Mouse (Mus musculus) small intestine, adult 10 weeks (tissue): ENCODE results near the gene Olfr646. TPM values are rescaled to one million over a fixed set of nuclear protein-coding genes. Genes with fewer than 3 reads are reported as not detected.

Experiments
- polyA plus RNA-seq: library from polyadenylated mRNA; stranded (reverse); fragments of 350-450 nt; fragmentation: Illumina TruSeq; extraction: RNeasy Lipid Tissue Mini Kit (QIAGEN cat#74804); gene quantifications from one replicate; pipeline ENCODE4 v1.2.3, GENCODE M21; 2014; ENCODE audit warnings: low replicate concordance

The Olfr646 gene
- not detected for polyA plus RNA-seq

GRCm38 (mm10) chr7:104104757-104104972 lies at the start of gene Olfr646:
Gene Olfr646, plus strand, starts transcription at chr7:104104873.

GRCm38 (mm10) chr7:104061345-104061744 lies 43.3 kb upstream of the Olfr646 start, which contains the start of gene 4930516K23Rik:
Gene 4930516K23Rik, minus strand, starts transcription at chr7:104061445.

GRCm38 (mm10) chr7:104071769-104072168 lies 32.9 kb upstream of the Olfr646 start, which contains the start of gene Olfr644:
Gene Olfr644, minus strand, starts transcription at chr7:104071869.

GRCm38 (mm10) chr7:104085365-104085764 lies 19.3 kb upstream of the Olfr646 start, which contains the start of gene Olfr645:
Gene Olfr645, minus strand, starts transcription at chr7:104085465.

GRCm38 (mm10) chr7:104129726-104130125 lies 25.1 kb downstream of the Olfr646 start, which contains the start of gene Ubqln5:
Gene Ubqln5, minus strand, starts transcription at chr7:104129826.

GRCm38 (mm10) chr7:104137305-104137704 lies 32.6 kb downstream of the Olfr646 start, which contains the start of gene Olfr643:
Gene Olfr643, minus strand, starts transcription at chr7:104137405.

GRCm38 (mm10) chr7:104143179-104143578 lies 38.5 kb downstream of the Olfr646 start, which contains the start of gene Ubqln3:
Gene Ubqln3, minus strand, starts transcription at chr7:104143279.

GRCm38 (mm10) chr7:104150456-104150855 lies 45.8 kb downstream of the Olfr646 start, which contains the start of gene Ubqlnl:
Gene Ubqlnl, minus strand, starts transcription at chr7:104150556.

Other genes with a start within 250 kb of the Olfr646 start
- gene Olfr66, start 218.6 kb upstream of the Olfr646 start, polyA plus RNA-seq: not detected
- gene Olfr64, start 210.4 kb upstream of the Olfr646 start, polyA plus RNA-seq: not detected
- gene Olfr65, start 201.4 kb upstream of the Olfr646 start, polyA plus RNA-seq: not detected
- not detected for gene Olfr631, start 176.0 kb upstream of the Olfr646 start, polyA plus RNA-seq
- gene Olfr632, start 170.5 kb upstream of the Olfr646 start, polyA plus RNA-seq: not detected
- gene Olfr633, start 160.4 kb upstream of the Olfr646 start, polyA plus RNA-seq: not detected
- not detected for gene Olfr635, start 133.7 kb upstream of the Olfr646 start, polyA plus RNA-seq
- not detected for gene Olfr638, start 106.1 kb upstream of the Olfr646 start, polyA plus RNA-seq
- not detected for gene Olfr639, start 87.6 kb upstream of the Olfr646 start, polyA plus RNA-seq
- not detected for gene Olfr640, start 79.3 kb upstream of the Olfr646 start, polyA plus RNA-seq
- gene Olfr641, start 69.4 kb upstream of the Olfr646 start, polyA plus RNA-seq: not detected
- gene Olfr642, start 52.2 kb upstream of the Olfr646 start, polyA plus RNA-seq: not detected
- not detected for gene 4930516K23Rik, start 43.4 kb upstream of the Olfr646 start, polyA plus RNA-seq
- gene Olfr644, start 33.0 kb upstream of the Olfr646 start, polyA plus RNA-seq: not detected
- not detected for gene Olfr645, start 19.4 kb upstream of the Olfr646 start, polyA plus RNA-seq
- not detected for gene Ubqln5, start 25.0 kb downstream of the Olfr646 start, polyA plus RNA-seq
- gene Olfr643, start 32.5 kb downstream of the Olfr646 start, polyA plus RNA-seq: not detected
- gene Ubqln3, start 38.4 kb downstream of the Olfr646 start, polyA plus RNA-seq: not detected
- gene Ubqlnl, start 45.7 kb downstream of the Olfr646 start, polyA plus RNA-seq: not detected
- gene Olfm5, start 60.0 kb downstream of the Olfr646 start, polyA plus RNA-seq: not detected
- 0.19 TPM for gene Olfr648, start 78.5 kb downstream of the Olfr646 start, polyA plus RNA-seq
- gene Olfr649, start 91.1 kb downstream of the Olfr646 start, polyA plus RNA-seq: not detected
- gene Trim6, start 113.9 kb downstream of the Olfr646 start, polyA plus RNA-seq: 2.7 TPM
- gene Trim34a, start 139.6 kb downstream of the Olfr646 start, polyA plus RNA-seq: 39.9 TPM
- 27.1 TPM for gene Trim5, start 183.2 kb downstream of the Olfr646 start, polyA plus RNA-seq
- gene Trim12a, start 210.6 kb downstream of the Olfr646 start, polyA plus RNA-seq: 70.7 TPM
- not detected for gene Trim34b, start 224.6 kb downstream of the Olfr646 start, polyA plus RNA-seq
- gene Trim12c, start 248.5 kb downstream of the Olfr646 start, polyA plus RNA-seq: 86.4 TPM